Mouse (Mus musculus): ENCODE results near the gene Hps1. TPM values are rescaled to one million over a fixed set of nuclear protein-coding genes. Genes with fewer than 3 reads are reported as not detected.

The Hps1 gene
- total RNA-seq, 2 experiments from 2014 or later = 0.72 to 0.99 TPM

GRCm38 (mm10) chr19:42717668-42718067, 62.1 kb downstream of the Hps1 start:
- no peak for DNase-seq

DNA sequence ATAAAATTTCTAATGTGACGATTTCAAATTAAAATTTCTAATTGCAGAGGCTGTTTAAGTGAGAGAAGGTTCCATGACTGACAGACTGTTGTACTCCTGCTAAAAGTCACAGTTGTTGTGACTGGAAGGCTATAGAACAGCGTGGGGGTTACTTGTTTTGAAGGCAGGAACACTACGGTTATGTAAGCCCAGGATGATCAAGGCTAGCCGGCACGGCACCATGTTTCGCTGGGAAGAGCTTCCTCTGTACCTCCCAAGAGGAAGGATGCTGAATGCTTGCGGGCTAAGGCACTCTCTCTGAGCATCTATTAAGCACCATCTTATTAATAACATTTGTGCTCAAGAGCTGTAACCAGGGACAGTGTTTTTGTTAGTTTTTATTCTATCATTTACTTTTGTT, 63.3 kb downstream of the Hps1 start:
- no peak for DNase-seq

GRCm38 (mm10) chr19:42713770-42714169, 66.0 kb downstream of the Hps1 start:
- DNase-seq = no peak

Other genes starting within 250 kb of the Hps1 start
- gene Loxl4, start 167.2 kb downstream of the Hps1 start, total RNA-seq (2021) = 1 to 10 TPM; 2.4 to 2.5 TPM
- 1 to 10 TPM in 1 of 2 experiments, under 1 TPM in 1; 0.82 to 2.1 TPM for gene Pyroxd2, start 27.2 kb downstream of the Hps1 start, total RNA-seq (2021)

All from gastrocnemius, postnatal 25 days (tissue).